Mouse (Mus musculus) limb, embryonic 13.5 days (tissue): ENCODE results near the gene Defb9. TPM values are rescaled to one million over a fixed set of nuclear protein-coding genes. Genes with fewer than 3 reads are reported as not detected.
"Not testable (repeated sequence)": the region's sequence is repeated elsewhere in the genome, so short reads cannot be mapped to it uniquely, and the experiment has no call there.

ENCODE experiments used
- ATAC-seq: fragments of 200-750 bp; cut with Nextera tagmentation; 2 replicates; pipeline ENCODE4 v1.8.0; 2017; ENCODE audit warnings: low read depth, moderate number of reproducible peaks, moderate TSS enrichment; ENCODE audit not compliant: low FRiP score
- H3K27ac ChIP-seq: fragments of 300-500 bp; sonication (generic); 2 replicates; pipeline ENCODE4 v1.5.1; 2015; ENCODE audit warnings: inconsistent platforms, mild to moderate bottlenecking, moderate library complexity
- H3K27me3 ChIP-seq: fragments of 300-500 bp; sonication (generic); 2 replicates; pipeline ENCODE4 v1.6.1; 2015; ENCODE audit warnings: mild to moderate bottlenecking, inconsistent platforms
- H3K36me3 ChIP-seq: fragments of 300-500 bp; sonication (generic); 2 replicates; pipeline ENCODE4 v1.6.1; 2015; ENCODE audit warnings: inconsistent platforms, mild to moderate bottlenecking, moderate library complexity
- H3K4me1 ChIP-seq: fragments of 300-500 bp; sonication (generic); 2 replicates; pipeline ENCODE4 v1.6.1; 2015; ENCODE audit warnings: inconsistent platforms
- H3K4me2 ChIP-seq: fragments of 300-500 bp; sonication (generic); replicated peaks from 2 replicates; pipeline ENCODE4 v1.6.1; 2015; ENCODE audit warnings: inconsistent platforms, mild to moderate bottlenecking, moderate library complexity
- H3K4me3 ChIP-seq: fragments of 300-500 bp; sonication (generic); 2 replicates; pipeline ENCODE4 v1.5.1; 2015; ENCODE audit warnings: moderate library complexity, mild to moderate bottlenecking, inconsistent platforms
- H3K9ac ChIP-seq: fragments of 300-500 bp; sonication (generic); 2 replicates; pipeline ENCODE4 v1.6.1; 2015; ENCODE audit warnings: mild to moderate bottlenecking, inconsistent platforms
- H3K9me3 ChIP-seq: fragments of 300-500 bp; sonication (generic); 2 replicates; pipeline ENCODE4 v1.6.1; 2016; ENCODE audit warnings: inconsistent platforms
- WGBS: fragments of 180-500 bp; shearing (Covaris S2); methylation state at CpG from one replicate; pipeline ENCODE4 v1.1.7; 2015; 5-methylcytosine and 5-hydroxymethylcytosine counted together
- polyA plus RNA-seq: library from polyadenylated mRNA; unstranded; fragments of >200 nt; fragmentation: Nextera tagmentation; extraction: Ambion mirVana; gene quantifications from 2 replicates; pipeline ENCODE4 v1.2.1, GENCODE M21; 2015

Gene Defb9
- polyA plus RNA-seq = not detected in 2 replicates

DNA sequence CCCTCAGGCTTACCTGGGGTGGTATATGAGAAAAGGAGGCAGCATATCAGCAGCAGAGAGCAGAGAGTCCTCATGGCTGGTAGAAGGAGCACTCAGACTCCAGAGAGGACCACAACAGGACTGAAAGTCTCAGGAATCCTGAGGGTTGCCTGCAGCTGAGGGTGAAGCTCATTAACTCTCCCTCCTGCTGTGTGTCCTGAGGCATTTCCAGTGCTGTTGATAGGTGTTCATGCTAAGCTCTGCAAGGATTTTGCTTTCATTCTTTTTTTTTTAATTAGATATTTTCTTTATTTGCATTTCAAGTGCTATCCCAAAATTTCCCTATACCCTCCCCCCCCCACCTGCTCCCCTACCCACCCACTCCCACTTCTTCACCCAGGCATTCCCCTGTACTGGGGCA, at the start of gene Defb9:
TSS of gene Defb9 (minus strand) at position 101 of the 400 bp plus-strand sequence.
- not testable (repeated sequence) for H3K36me3 ChIP-seq, H3K9ac ChIP-seq, H3K4me1 ChIP-seq, H3K4me2 ChIP-seq, H3K9me3 ChIP-seq, H3K4me3 ChIP-seq, H3K27ac ChIP-seq, ATAC-seq, H3K27me3 ChIP-seq

DNA sequence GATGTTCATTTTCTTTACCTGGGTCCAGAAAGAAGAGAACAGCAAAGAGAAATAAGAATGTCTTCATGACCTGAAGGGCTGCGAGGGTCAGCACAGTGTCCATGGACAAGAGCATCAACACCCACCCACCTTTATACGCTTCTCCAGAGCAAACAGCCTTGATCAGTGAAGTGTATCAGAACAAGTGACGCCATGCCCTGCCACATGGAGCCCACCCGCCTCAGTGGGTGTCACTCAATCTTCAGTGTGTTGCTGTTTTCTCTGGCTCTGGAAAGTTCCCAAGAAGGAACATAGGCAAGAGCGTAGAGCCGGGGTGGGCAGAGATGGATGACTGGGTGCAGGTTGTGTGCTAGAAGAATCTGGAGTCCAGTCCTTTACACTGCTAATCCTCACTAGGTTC, 47.4 kb upstream of the Defb9 start, which contains the start of gene Defb15:
TSS of gene Defb15 (minus strand) at position 101 of the 400 bp plus-strand sequence.
- Histone ChIP-seq H3K4me1 (no peaks in the 10 kb centered on the region), H3K9ac (no peak within 1 kb of the TSS), H3K4me2 (no peak within 1 kb of the TSS), H3K36me3 (no peaks in the 10 kb centered on the region), H3K27ac (no peak within 1 kb of the TSS), H3K27me3 (no peaks in the 10 kb centered on the region), H3K9me3 (no peaks in the 10 kb centered on the region), H3K4me3 (no peak within 1 kb of the TSS)
- no peak for ATAC-seq
- 92% methylated on average over 6 of the region's 6 CpGs for WGBS

DNA sequence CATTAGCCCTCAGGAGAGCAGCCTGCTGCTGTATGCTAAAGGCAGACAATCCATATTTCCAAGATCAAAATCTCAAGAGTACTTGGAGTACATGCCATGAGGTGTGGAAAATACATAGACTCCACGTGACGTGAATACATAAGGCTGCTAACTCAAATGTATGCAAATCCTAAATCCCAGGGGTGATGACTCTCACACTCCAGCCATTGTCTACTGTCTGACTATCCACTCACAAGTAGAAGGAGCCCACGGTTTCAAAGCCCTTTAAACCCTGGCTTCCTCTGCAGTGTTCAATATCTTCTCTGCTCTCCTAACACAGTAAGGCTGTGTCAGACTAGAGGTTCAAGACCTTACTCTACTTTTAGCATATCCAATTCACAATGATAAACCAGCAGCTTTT, 45.5 kb upstream of the Defb9 start:
- H3K4me2 ChIP-seq, H3K9me3 ChIP-seq, ATAC-seq, H3K4me1 ChIP-seq, H3K27me3 ChIP-seq, H3K27ac ChIP-seq, H3K36me3 ChIP-seq, H3K9ac ChIP-seq, H3K4me3 ChIP-seq: not testable (repeated sequence)
- 85% methylated on average over 3 of the region's 3 CpGs for WGBS

DNA sequence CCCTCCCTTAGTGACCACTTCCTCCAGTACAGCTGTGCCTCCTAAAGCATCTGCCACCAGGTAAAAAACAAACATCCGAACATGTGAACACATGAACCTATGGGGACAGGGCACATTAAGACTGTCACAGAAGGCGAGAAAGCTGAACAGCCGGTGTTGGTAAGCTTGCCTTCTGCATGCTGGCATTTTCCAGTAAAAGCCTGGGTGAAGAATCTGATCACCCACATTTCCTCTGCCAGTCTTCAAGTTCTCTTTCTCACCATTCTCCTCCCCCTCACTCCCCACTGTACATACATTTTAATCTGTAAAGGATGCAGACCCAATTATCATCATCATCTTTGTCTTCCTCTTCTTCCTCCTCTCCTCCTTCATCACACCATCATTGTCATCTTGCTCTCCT, 30.4 kb upstream of the Defb9 start:
- Histone ChIP-seq H3K9ac (no peak overlapping the region), H3K4me2 (no peak overlapping the region), H3K9me3 (no peaks in the 10 kb centered on the region), H3K36me3 (no peaks in the 10 kb centered on the region), H3K27ac (no peak overlapping the region), H3K4me3 (no peak overlapping the region), H3K27me3 (no peaks in the 10 kb centered on the region), H3K4me1 (no peaks in the 10 kb centered on the region)
- no peak for ATAC-seq
- 81% methylated on average over 3 of the region's 3 CpGs for WGBS

DNA sequence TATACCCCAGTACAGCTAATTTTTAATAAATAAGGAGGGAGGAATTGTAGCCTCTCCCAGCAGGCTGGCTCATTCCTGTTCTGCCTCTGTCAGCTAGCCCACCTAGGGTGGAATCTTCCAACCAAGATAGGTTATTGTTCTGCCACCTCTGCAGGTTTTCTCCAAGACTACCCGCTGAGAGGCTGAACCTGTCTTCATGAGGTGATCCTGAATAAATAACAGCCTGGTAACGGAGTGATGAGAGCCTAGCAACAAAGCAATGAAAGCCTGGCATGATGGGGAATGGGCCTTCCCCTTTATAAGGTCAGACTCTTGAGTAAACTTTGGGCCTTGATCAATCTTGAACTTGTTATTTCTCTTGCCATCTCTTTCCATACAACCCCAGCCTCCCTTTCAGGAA, 27.3 kb upstream of the Defb9 start:
- no peaks in the 10 kb centered on the region for H3K36me3 ChIP-seq
- WGBS = 33% methylated on average over 2 of the region's 2 CpGs
- no peak overlapping the region for H3K27ac ChIP-seq
- H3K4me2 ChIP-seq = no peak overlapping the region
- H3K4me1 ChIP-seq = no peaks in the 10 kb centered on the region
- H3K4me3 ChIP-seq = no peak overlapping the region
- no peak overlapping the region for H3K9ac ChIP-seq
- no peaks in the 10 kb centered on the region for H3K9me3 ChIP-seq
- H3K27me3 ChIP-seq = no peaks in the 10 kb centered on the region
- ATAC-seq = no peak

DNA sequence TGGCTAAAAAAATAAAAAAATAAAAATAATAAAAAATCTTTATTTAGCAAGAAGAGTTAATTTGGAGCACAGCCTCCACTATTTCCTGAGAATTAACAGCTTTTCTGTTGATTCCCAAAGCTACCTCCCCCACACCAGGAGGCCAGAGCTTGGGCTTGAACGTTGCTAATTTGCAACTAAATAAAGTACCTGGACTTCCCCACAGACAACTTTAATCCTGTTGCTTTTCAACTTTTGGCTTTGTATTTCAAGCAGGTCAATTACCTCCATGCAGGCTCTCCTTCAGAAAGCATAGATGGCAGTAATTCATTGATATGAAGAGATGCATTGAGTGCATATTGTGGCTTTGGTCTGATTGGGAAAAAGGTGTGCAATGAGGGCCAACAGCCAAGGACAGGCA, 26.7 kb upstream of the Defb9 start:
- H3K4me2 ChIP-seq = no peak overlapping the region
- peaks cover 2% of the 10 kb centered on the region; the same call in 1 of the 2 replicates for H3K4me1 ChIP-seq
- 7% methylated on average over 1 of the region's 1 CpGs for WGBS
- H3K27me3 ChIP-seq = no peaks in the 10 kb centered on the region
- H3K27ac ChIP-seq = no peak overlapping the region
- H3K4me3 ChIP-seq = no peak overlapping the region
- ATAC-seq = no peak
- H3K9me3 ChIP-seq = no peaks in the 10 kb centered on the region
- no peak overlapping the region for H3K9ac ChIP-seq
- H3K36me3 ChIP-seq = no peaks in the 10 kb centered on the region

DNA sequence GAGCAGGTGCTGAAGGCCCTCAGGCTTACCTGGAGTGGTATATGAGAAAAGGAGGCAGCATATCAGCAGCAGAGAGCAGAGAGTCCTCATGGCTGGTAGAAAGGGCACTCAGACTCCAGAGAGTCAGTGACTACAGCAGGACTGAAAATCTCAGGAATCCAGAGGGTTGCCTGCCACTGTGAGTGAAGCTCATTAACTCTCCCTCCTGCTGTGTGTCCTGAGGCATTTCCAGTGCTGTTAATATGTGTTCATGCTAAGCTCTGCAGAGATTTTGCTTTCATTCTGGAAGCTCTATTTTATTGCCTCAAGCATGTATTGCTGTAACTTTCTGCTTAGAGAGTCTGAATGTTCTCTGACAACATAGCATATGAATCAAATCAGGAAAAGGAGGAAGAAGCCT, 21.1 kb upstream of the Defb9 start, which contains the start of gene Defb11:
TSS of gene Defb11 (minus strand) at position 123 of the 400 bp plus-strand sequence.
- H3K36me3 ChIP-seq, H3K4me2 ChIP-seq, H3K4me1 ChIP-seq, H3K9me3 ChIP-seq, H3K9ac ChIP-seq, H3K27ac ChIP-seq, H3K4me3 ChIP-seq, H3K27me3 ChIP-seq: not testable (repeated sequence)
- peak; percentile 64; the same call in 1 of the 2 replicates for ATAC-seq

DNA sequence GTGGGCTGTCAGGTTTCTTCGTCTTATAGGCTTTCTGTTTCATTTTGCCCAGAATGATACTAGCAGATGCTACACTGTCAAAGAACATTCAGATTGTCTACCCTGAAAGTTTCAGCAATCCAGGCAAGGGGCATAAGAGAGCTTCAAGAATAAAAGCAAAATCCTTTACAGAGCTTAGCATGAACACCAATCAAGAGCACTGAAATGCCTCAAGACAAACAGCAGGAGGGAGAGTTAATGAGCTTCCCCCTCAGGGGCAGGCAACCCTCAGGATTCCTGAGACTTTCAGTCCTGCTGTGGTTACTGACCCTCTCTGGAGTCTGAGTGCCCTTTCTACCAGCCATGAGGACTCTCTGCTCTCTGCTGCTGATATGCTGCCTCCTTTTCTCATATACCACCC, 26.6 kb downstream of the Defb9 start, which contains the start of gene Defb10:
TSS of gene Defb10 (plus strand) at position 316 of the 400 bp plus-strand sequence.
- H3K4me3 ChIP-seq, H3K9ac ChIP-seq, H3K27ac ChIP-seq, H3K4me1 ChIP-seq, H3K36me3 ChIP-seq, H3K9me3 ChIP-seq, ATAC-seq, H3K4me2 ChIP-seq, H3K27me3 ChIP-seq: not testable (repeated sequence)
- 60% methylated on average over 1 of the region's 1 CpGs for WGBS

Other genes starting within 250 kb of the Defb9 start
- not detected in 2 replicates for gene Defa17, start 229.6 kb downstream of the Defb9 start, polyA plus RNA-seq
- not detected in 2 replicates for gene Defa34, start 219.6 kb downstream of the Defb9 start, polyA plus RNA-seq
- not detected in 2 replicates for gene AY761184, start 181.8 kb downstream of the Defb9 start, polyA plus RNA-seq
- not detected in 2 replicates for gene Defa24, start 150.9 kb downstream of the Defb9 start, polyA plus RNA-seq
- gene Defb50, start 61.9 kb downstream of the Defb9 start, polyA plus RNA-seq = not detected in 2 replicates
- 1.3 TPM in 1 of 2 replicates, not detected in the other for gene Defb2, start 45.5 kb downstream of the Defb9 start, polyA plus RNA-seq
- gene Defb10, start 26.5 kb downstream of the Defb9 start, polyA plus RNA-seq = not detected in 2 replicates
- not detected in 2 replicates for gene Defb11, start 21.0 kb upstream of the Defb9 start, polyA plus RNA-seq
- gene Defb15, start 47.3 kb upstream of the Defb9 start, polyA plus RNA-seq = not detected in 2 replicates
- gene Defb35, start 52.9 kb upstream of the Defb9 start, polyA plus RNA-seq = not detected in 2 replicates
- gene Defb13, start 61.3 kb upstream of the Defb9 start, polyA plus RNA-seq = not detected in 2 replicates
- not detected in 2 replicates for gene Fam90a1a, start 73.3 kb upstream of the Defb9 start, polyA plus RNA-seq
- not detected in 2 replicates for gene Ccdc70, start 84.4 kb upstream of the Defb9 start, polyA plus RNA-seq
- gene Atp7b, start 174.9 kb upstream of the Defb9 start, polyA plus RNA-seq = 0.65 and 0.83 TPM in 2 replicates
- gene Alg11, start 175.3 kb upstream of the Defb9 start, polyA plus RNA-seq = 47.2 and 48.7 TPM in 2 replicates
- gene Nek5, start 239.6 kb upstream of the Defb9 start, polyA plus RNA-seq = 0.08 and 0.22 TPM in 2 replicates